Mouse (Mus musculus): Measurements from ENCODE around the gene Fbp1.
"Not testable (repeated sequence)": the region's sequence is repeated elsewhere in the genome, so short reads cannot be mapped to it uniquely, and the experiment has no call there.

The Fbp1 gene

GRCm38 (mm10) chr13:62833341-62833740, 54.7 kb downstream of the Fbp1 start:
- DNase-seq (ENCODE audit: inconsistent ontology term) = no peak

GRCm38 (mm10) chr13:62832239-62832638, 55.8 kb downstream of the Fbp1 start:
- no peak for DNase-seq (ENCODE audit: inconsistent ontology term)

GRCm38 (mm10) chr13:62815705-62816104, 72.4 kb downstream of the Fbp1 start:
- DNase-seq (ENCODE audit: inconsistent ontology term) = not testable (repeated sequence)

Measured in Muller cell, postnatal 12 days (primary cell).